Mouse (Mus musculus): ENCODE measurements around the gene Lyzl4.

GRCm38 (mm10) chr9:121666957-121667630, 25.2 kb upstream of the Lyzl4 start:
- TF ChIP-seq CTCF (IDR thresholded peaks at IDR 0.05; ENCODE audit: borderline replicate concordance, control insufficient read depth, extremely low read depth, insufficient read depth, low read length, poor library complexity) (no peak), POLR2A (IDR thresholded peaks at IDR 0.05; ENCODE audit: control insufficient read depth, extremely low read depth, insufficient read depth, low read length, poor library complexity) (no peak)

Data from thymus, adult 2 months (tissue).